8 mouse cellular contexts compared by ENCODE assay signal in genomic region chr7:79228471-79228870, GRCm38 (mm10). TPM values are rescaled to one million over a fixed set of nuclear protein-coding genes. Genes with fewer than 3 reads are reported as not detected.
A peak's percentile ranks its signal among the peaks of the same experiment; 100 is the strongest.
DNase-seq lines count a peak whose midpoint lies in the region; ATAC-seq lines count a peak whose summit lies in the region.

No protein-coding gene starts in this region.

- peak; percentile 86 for DNase-seq in R1 (ENCODE audit: low read depth, low spot score)
- DNase-seq in cerebellum, adult 8-10 months, result peak; percentile 79
- peak; percentile 38 to 76 for DNase-seq in frontal cortex, postnatal 14 days (ENCODE audit: low spot score in 2 of 2)
- peak; percentile 41 for DNase-seq in hindlimb bud, embryonic 11.5 days (ENCODE audit: extremely low spot score, low read depth, low spot score)
- DNase-seq in left cerebral cortex, adult 11 months (ENCODE audit: low spot score), result peak; percentile 58
- peak; percentile 50 for DNase-seq in right cerebral cortex, postnatal 25 days
- peak; percentile 58 to 89 for DNase-seq in urinary bladder, postnatal 4 days (ENCODE audit: low spot score in 2 of 2)

- ATAC-seq in megakaryocyte, adult 5-6 weeks (ENCODE audit: poor library complexity, severe bottlenecking), result peak; percentile 65

RNA-seq across cellular contexts. Expression of gene Abhd2, which starts 44.5 kb away (rescaled TPM):
- 41.5 and 45.2 TPM in 2 replicates for total RNA-seq in megakaryocyte, adult 5-6 weeks (2015)
- total RNA-seq in megakaryocyte, adult 5-6 weeks (2017), result 26.3 and 28.5 TPM in 2 replicates

Comparison
In these comparisons a context has a peak if more than half of its experiments do, and no peak if none do; other contexts are left out.
1. Peak in every context shown above with its lines: DNase-seq and ATAC-seq.